Mouse (Mus musculus) stomach, postnatal 0 days (tissue): ENCODE measurements around the gene Mif4gd. TPM values are rescaled to one million over a fixed set of nuclear protein-coding genes. Genes with fewer than 3 reads are reported as not detected.

ENCODE experiments used
- ATAC-seq: fragments of 200-750 bp; cut with Nextera tagmentation; 2 replicates; pipeline ENCODE4 v1.8.0; 2017; ENCODE audit not compliant: low FRiP score, low TSS enrichment
- DNase-seq: peaks from one replicate; pipeline ENCODE4 v3.0.0-alpha.2; 2016; ENCODE audit warnings: low spot score
- H3K27ac ChIP-seq: fragments of 300-500 bp; sonication (generic); replicated peaks from 2 replicates; pipeline ENCODE4 v1.5.1; 2014; ENCODE audit warnings: mild to moderate bottlenecking, control low read depth
- H3K27me3 ChIP-seq: fragments of 300-500 bp; sonication (generic); 2 replicates; pipeline ENCODE4 v1.6.1; 2014; ENCODE audit warnings: low read length; ENCODE audit not compliant: control insufficient read depth, insufficient read depth
- H3K36me3 ChIP-seq: fragments of 300-500 bp; sonication (generic); 2 replicates; pipeline ENCODE4 v1.6.1; 2014; ENCODE audit warnings: low read length, mixed read lengths; ENCODE audit not compliant: control insufficient read depth, insufficient read depth
- H3K4me1 ChIP-seq: fragments of 300-500 bp; sonication (generic); replicated peaks from 2 replicates; pipeline ENCODE4 v1.6.1; 2014; ENCODE audit warnings: antibody characterized with exemption; ENCODE audit not compliant: control insufficient read depth, insufficient read depth
- H3K4me2 ChIP-seq: fragments of 300-500 bp; sonication (generic); replicated peaks from 2 replicates; pipeline ENCODE4 v1.6.1; 2014; ENCODE audit warnings: low read depth, mild to moderate bottlenecking, control low read depth, moderate library complexity
- H3K4me3 ChIP-seq: fragments of 300-500 bp; sonication (generic); 2 replicates; pipeline ENCODE4 v1.5.1; 2014; ENCODE audit warnings: low read depth, low read length, control low read depth
- H3K9ac ChIP-seq: fragments of 300-500 bp; sonication (generic); 2 replicates; pipeline ENCODE4 v1.6.1; 2014; ENCODE audit warnings: mild to moderate bottlenecking, low read length, control low read depth, mixed read lengths
- H3K9me3 ChIP-seq: fragments of 300-500 bp; sonication (generic); 2 replicates; pipeline ENCODE4 v1.6.1; 2016; ENCODE audit warnings: low read length; ENCODE audit not compliant: control insufficient read depth
- CTCF ChIP-seq: IDR thresholded peaks from 2 replicates; pipeline ENCODE4 v1.5.1; 2016; ENCODE audit warnings: antibody characterized with exemption, low read depth, mild to moderate bottlenecking, moderate library complexity
- EP300 ChIP-seq: optimal IDR thresholded peaks from 2 replicates; pipeline ENCODE3; 2016; ENCODE audit warnings: antibody characterized with exemption
- WGBS: fragments of 180-500 bp; shearing (Covaris S2); extraction: QIAGEN DNeasy Blood & Tissue Kit; methylation state at CpG from one replicate; pipeline ENCODE4 v1.1.7; 2014; 5-methylcytosine and 5-hydroxymethylcytosine counted together
- polyA plus RNA-seq: library from polyadenylated mRNA; unstranded; fragments of >200 nt; fragmentation: Nextera tagmentation; extraction: Ambion mirVana; gene quantifications from 2 replicates; pipeline ENCODE4 v1.2.1, GENCODE M21; 2015

Gene Mif4gd
- polyA plus RNA-seq, 1 experiment from 2014 or later: 48.9 TPM

DNA sequence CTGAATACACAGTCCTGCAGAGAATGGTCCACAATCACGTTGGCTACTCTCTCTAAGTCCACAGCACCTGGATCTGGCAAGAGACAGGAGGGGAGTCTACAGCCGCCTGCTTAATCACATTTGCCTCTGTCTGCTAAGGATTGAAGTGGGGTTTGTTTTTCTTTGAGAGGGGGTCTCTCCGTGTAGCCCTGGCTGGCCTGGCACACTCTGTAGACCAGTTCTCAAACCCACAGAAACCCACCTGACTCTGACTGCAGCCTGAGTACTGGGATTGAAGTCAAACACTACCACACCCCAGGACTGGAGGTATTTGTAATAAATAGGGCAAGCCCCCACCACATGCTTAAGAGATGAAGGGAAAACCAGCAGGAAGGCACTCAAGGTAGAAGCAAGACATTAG is 3.2 kb downstream of the Mif4gd start:
- no peak for ATAC-seq
- Histone ChIP-seq H3K4me2 (no peak overlapping the region), H3K4me3 (no peak overlapping the region), H3K4me1 (peaks cover 5% of the 10 kb centered on the region; the same call in 1 of the 2 replicates), H3K27me3 (no peaks in the 10 kb centered on the region), H3K9ac (no peak overlapping the region), H3K36me3 (peaks cover 18% of the 10 kb centered on the region; the same call in 1 of the 2 replicates), H3K9me3 (no peaks in the 10 kb centered on the region), H3K27ac (no peak overlapping the region)
- no peak for TF ChIP-seq EP300
- TF ChIP-seq CTCF: no peak
- no peak for DNase-seq
- 56% methylated on average over 3 of the region's 3 CpGs for WGBS

DNA sequence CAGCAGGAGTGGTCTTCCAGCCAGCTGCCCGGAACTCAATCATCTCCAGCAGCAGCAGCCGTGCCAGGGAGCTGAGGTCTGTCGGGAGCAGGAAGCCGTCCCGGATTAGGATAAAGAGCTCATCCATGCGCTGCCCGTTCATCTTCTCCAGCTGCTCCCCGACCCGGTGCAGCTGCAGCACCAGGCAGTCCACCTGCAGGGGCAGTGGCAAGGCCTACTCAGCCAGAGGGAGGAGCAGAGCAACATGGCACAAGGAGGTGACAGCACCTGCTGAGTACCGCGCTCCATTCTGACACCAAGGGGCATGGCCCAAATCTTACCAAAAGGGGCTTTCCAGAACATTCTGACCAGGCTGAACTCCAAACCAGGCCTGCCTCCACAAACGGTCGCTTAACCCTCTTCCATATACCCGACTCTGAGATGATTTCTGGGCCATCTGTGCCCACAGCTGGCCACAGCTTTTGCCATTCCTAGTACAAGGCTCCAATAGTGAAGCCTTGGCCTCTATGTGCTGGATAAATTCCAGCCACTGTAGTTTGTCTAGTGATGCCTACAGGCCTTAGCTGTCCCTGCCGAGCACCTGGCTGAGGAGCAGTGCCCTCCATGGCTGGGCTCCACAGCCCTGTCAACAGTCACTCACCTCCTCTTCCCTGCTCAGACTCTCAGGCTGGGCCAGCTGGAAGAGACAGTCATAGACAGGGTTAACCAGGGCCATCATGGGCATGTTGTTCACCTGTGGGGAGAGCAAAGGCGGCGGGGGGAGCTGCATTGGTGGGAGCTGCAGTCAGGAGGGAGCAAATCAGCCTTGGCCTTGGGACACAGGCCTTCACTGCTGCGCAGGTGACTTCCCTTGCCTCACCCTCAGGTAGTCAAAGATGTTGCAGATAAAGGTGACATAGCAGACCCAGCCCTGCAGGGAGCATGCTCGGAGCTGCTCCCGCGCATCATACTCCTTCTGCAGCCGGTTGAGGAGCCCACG is 4.1 kb downstream of the Mif4gd start:
- Histone ChIP-seq H3K27ac (no peak overlapping the region), H3K9ac (no peak overlapping the region), H3K9me3 (no peaks in the 10 kb centered on the region), H3K27me3 (no peaks in the 10 kb centered on the region), H3K4me3 (no peak overlapping the region), H3K4me2 (no peak overlapping the region), H3K36me3 (peaks cover 18% of the 10 kb centered on the region; the same call in 1 of the 2 replicates), H3K4me1 (peaks cover 5% of the 10 kb centered on the region; the same call in 1 of the 2 replicates)
- 76% methylated on average over 23 of the region's 23 CpGs for WGBS
- no peak for TF ChIP-seq EP300
- TF ChIP-seq CTCF: no peak
- no peak for DNase-seq
- no peak for ATAC-seq

GRCm38 (mm10) chr11:115606733-115607132 is 6.0 kb downstream of the Mif4gd start:
- no peaks in the 10 kb centered on the region for H3K9me3 ChIP-seq
- DNase-seq (no peak), ATAC-seq (no peak)
- H3K9ac ChIP-seq: no peak overlapping the region
- no peak for TF ChIP-seq EP300
- TF ChIP-seq CTCF: no peak
- no peak overlapping the region for H3K4me2 ChIP-seq
- H3K27me3 ChIP-seq: no peaks in the 10 kb centered on the region
- H3K27ac ChIP-seq: no peak overlapping the region
- H3K4me3 ChIP-seq: no peak overlapping the region
- peaks cover 3% of the 10 kb centered on the region; the same call in 1 of the 2 replicates for H3K4me1 ChIP-seq
- WGBS: 94% methylated on average over 18 of the region's 18 CpGs
- H3K36me3 ChIP-seq: peaks cover 18% of the 10 kb centered on the region; the same call in 1 of the 2 replicates

GRCm38 (mm10) chr11:115604304-115604696 is 8.5 kb downstream of the Mif4gd start:
- H3K4me1 ChIP-seq: no peaks in the 10 kb centered on the region
- DNase-seq: no peak
- WGBS: 2% methylated on average over 26 of the region's 26 CpGs
- H3K27me3 ChIP-seq: no peaks in the 10 kb centered on the region
- no peaks in the 10 kb centered on the region for H3K9me3 ChIP-seq
- ATAC-seq: peak; percentile 14; the same call in 1 of the 2 replicates
- peaks cover 18% of the 10 kb centered on the region; the same call in 1 of the 2 replicates for H3K36me3 ChIP-seq
- peak overlapping the region; percentile 94 for H3K9ac ChIP-seq
- peak overlapping the region; percentile 96 for H3K4me3 ChIP-seq
- H3K4me2 ChIP-seq: peak overlapping the region; percentile 90
- peak overlapping the region; percentile 94 for H3K27ac ChIP-seq
- TF ChIP-seq EP300 (no peak), CTCF (no peak)

GRCm38 (mm10) chr11:115603476-115604303 is 9.1 kb downstream of the Mif4gd start, which contains the start of the genes Mrps7 and Gga3:
Mrps7 (plus strand) TSS chr11:115603925.
Gga3 (minus strand) TSS chr11:115604051.
- Histone ChIP-seq H3K36me3 (peaks cover 17% of the 10 kb centered on the region; the same call in 1 of the 2 replicates), H3K27me3 (no peaks in the 10 kb centered on the region), H3K4me3 (peak within 1 kb of the TSS; percentile 96), H3K4me2 (peak within 1 kb of the TSS; percentile 90), H3K27ac (peak within 1 kb of the TSS; percentile 94), H3K9ac (peak within 1 kb of the TSS; percentile 94), H3K9me3 (no peaks in the 10 kb centered on the region), H3K4me1 (no peaks in the 10 kb centered on the region)
- under 1% methylated on average over 84 of the region's 93 CpGs for WGBS
- ATAC-seq (peak; percentile 97), DNase-seq (peak; percentile 94)
- peak; percentile 95 for TF ChIP-seq EP300
- TF ChIP-seq CTCF: no peak; the same call in 1 of the 2 replicates
